Mouse (Mus musculus): ENCODE data around the gene Nrip1. TPM values are rescaled to one million over a fixed set of nuclear protein-coding genes. Genes with fewer than 3 reads are reported as not detected.

Nrip1 gene
- total and polyA plus RNA-seq, 3 experiments: not detected

GRCm38 (mm10) chr16:76357155-76357554 is 16.5 kb downstream of the Nrip1 start:
- no peak overlapping the region for H3K27ac ChIP-seq (ENCODE audit: insufficient read depth, low read depth)
- H3K4me2 ChIP-seq (ENCODE audit: insufficient read depth, low read depth, poor library complexity, severe bottlenecking): no peak overlapping the region
- dilution Hi-C loops (cut with MboI; ENCODE audit: extremely low pct_ligation_motif_present, extremely low pct_unique_long_range_greater_than_20kb, low sequenced_read_pairs): no loop called here
- H3K27me3 ChIP-seq (replicated peaks): no peaks in the 10 kb centered on the region
- H3K9me3 ChIP-seq (replicated peaks; ENCODE audit: low read length): peaks cover 75% of the 10 kb centered on the region
- H3K79me2 ChIP-seq (replicated peaks; ENCODE audit: control insufficient read depth, extremely low read depth, insufficient read depth, poor library complexity, severe bottlenecking): no peaks in the 10 kb centered on the region
- H3K4me3 ChIP-seq (replicated peaks in 1 of 3; ENCODE audit: low read depth in 2 of 3, low read length in 2 of 3, poor library complexity in 1 of 3): no peak overlapping the region
- no peak overlapping the region for H3K9ac ChIP-seq (ENCODE audit: insufficient read depth, low read depth)
- H3K4me1 ChIP-seq (ENCODE audit: control insufficient read depth in 1 of 2, insufficient read depth in 2 of 2): no peaks in the 10 kb centered on the region
- H3K36me3 ChIP-seq (replicated peaks in 1 of 2; ENCODE audit: control insufficient read depth in 1 of 2, insufficient read depth in 1 of 2, low read length in 1 of 2): no peaks in the 10 kb centered on the region
- no peak for TF ChIP-seq ZC3H11A (IDR thresholded peaks at IDR 0.05; ENCODE audit: low read depth, low read length)
- no peak for TF ChIP-seq USF2 (conservative IDR thresholded peaks at IDR 0.05; ENCODE audit: low read depth, low read length)
- TF ChIP-seq UBTF (IDR thresholded peaks at IDR 0.05; ENCODE audit: low read depth, low read length): no peak
- no peak for TF ChIP-seq ELF1 (IDR thresholded peaks at IDR 0.05; ENCODE audit: low read depth, low read length)
- TF ChIP-seq MAFK (IDR thresholded peaks at IDR 0.05; ENCODE audit: insufficient replicate concordance, low read length): no peak
- no peak for TF ChIP-seq IRF4 (IDR thresholded peaks at IDR 0.05; ENCODE audit: low read depth, low read length)
- TF ChIP-seq MYC (IDR thresholded peaks at IDR 0.05; ENCODE audit: low read depth, low read length): no peak
- no peak for TF ChIP-seq CTCF (conservative IDR thresholded peaks at IDR 0.05 in 1 of 2, IDR thresholded peaks at IDR 0.05 in 1 of 2; ENCODE audit: low read depth in 2 of 2, low read length in 2 of 2)
- TF ChIP-seq TBP (conservative IDR thresholded peaks at IDR 0.05; ENCODE audit: low read depth, low read length): no peak
- TF ChIP-seq E2F4 (IDR thresholded peaks at IDR 0.05; ENCODE audit: insufficient replicate concordance, low read depth, low read length): no peak
- TF ChIP-seq POLR2A (IDR thresholded peaks at IDR 0.05; ENCODE audit: low read depth, low read length): no peak
- no peak for TF ChIP-seq JUND (conservative IDR thresholded peaks at IDR 0.05; ENCODE audit: low read depth, low read length)
- no peak for TF ChIP-seq HCFC1 (IDR thresholded peaks at IDR 0.05; ENCODE audit: low read depth, low read length)
- TF ChIP-seq ZNF384 (IDR thresholded peaks at IDR 0.05; ENCODE audit: low read depth, low read length): no peak
- no peak for TF ChIP-seq EP300 (IDR thresholded peaks at IDR 0.05; ENCODE audit: low read length)
- TF ChIP-seq CHD1 (IDR thresholded peaks at IDR 0.05; ENCODE audit: low read depth, low read length): no peak
- no peak for TF ChIP-seq BHLHE40 (IDR thresholded peaks at IDR 0.05; ENCODE audit: low read depth, low read length)
- no peak for TF ChIP-seq ZKSCAN1 (IDR thresholded peaks at IDR 0.05; ENCODE audit: borderline replicate concordance, low read depth, low read length)
- no peak for DNase-seq (ENCODE audit: extremely low read depth)
- in situ Hi-C loops (cut with MboI; ENCODE audit: low pct_ligation_motif_present, low pct_unique_long_range_greater_than_20kb, low sequenced_read_pairs): no loop called here

GRCm38 (mm10) chr16:76355947-76356550 is 17.6 kb downstream of the Nrip1 start:
- H3K36me3 ChIP-seq (replicated peaks in 1 of 2; ENCODE audit: control insufficient read depth in 1 of 2, insufficient read depth in 1 of 2, low read length in 1 of 2): no peaks in the 10 kb centered on the region
- H3K4me2 ChIP-seq (ENCODE audit: insufficient read depth, low read depth, poor library complexity, severe bottlenecking): no peak overlapping the region
- H3K9me3 ChIP-seq (replicated peaks; ENCODE audit: low read length): peaks cover 74% of the 10 kb centered on the region
- H3K27ac ChIP-seq (ENCODE audit: insufficient read depth, low read depth): no peak overlapping the region
- H3K9ac ChIP-seq (ENCODE audit: insufficient read depth, low read depth): no peak overlapping the region
- H3K4me1 ChIP-seq (ENCODE audit: control insufficient read depth in 1 of 2, insufficient read depth in 2 of 2): no peaks in the 10 kb centered on the region
- no peak for DNase-seq (ENCODE audit: extremely low read depth)
- H3K4me3 ChIP-seq (replicated peaks in 1 of 3; ENCODE audit: low read depth in 2 of 3, low read length in 2 of 3, poor library complexity in 1 of 3): no peak overlapping the region
- dilution Hi-C loops (cut with MboI; ENCODE audit: extremely low pct_ligation_motif_present, extremely low pct_unique_long_range_greater_than_20kb, low sequenced_read_pairs): no loop called here
- TF ChIP-seq USF1 (IDR thresholded peaks at IDR 0.05; ENCODE audit: low read depth, low read length) (no peak), EP300 (IDR thresholded peaks at IDR 0.05; ENCODE audit: low read length) (no peak), ZMIZ1 (IDR thresholded peaks at IDR 0.05; ENCODE audit: low read depth, low read length) (no peak), ZNF384 (IDR thresholded peaks at IDR 0.05; ENCODE audit: low read depth, low read length) (no peak), MAZ (IDR thresholded peaks at IDR 0.05; ENCODE audit: low read depth, low read length) (no peak), BHLHE40 (IDR thresholded peaks at IDR 0.05; ENCODE audit: low read depth, low read length) (no peak), CHD2 (IDR thresholded peaks at IDR 0.05; ENCODE audit: low read length) (no peak), ETS1 (conservative IDR thresholded peaks at IDR 0.05; ENCODE audit: low read depth, low read length) (no peak), MAX (IDR thresholded peaks at IDR 0.05; ENCODE audit: low read length) (no peak), ZKSCAN1 (IDR thresholded peaks at IDR 0.05; ENCODE audit: borderline replicate concordance, low read depth, low read length) (no peak), UBTF (IDR thresholded peaks at IDR 0.05; ENCODE audit: low read depth, low read length) (no peak), RAD21 (IDR thresholded peaks at IDR 0.05; ENCODE audit: low read depth, low read length) (no peak), E2F4 (IDR thresholded peaks at IDR 0.05; ENCODE audit: insufficient replicate concordance, low read depth, low read length) (no peak), NRF1 (IDR thresholded peaks at IDR 0.05; ENCODE audit: low read depth, low read length) (no peak), MYC (IDR thresholded peaks at IDR 0.05; ENCODE audit: low read depth, low read length) (no peak), MAFK (IDR thresholded peaks at IDR 0.05; ENCODE audit: insufficient replicate concordance, low read length) (no peak), MEF2A (IDR thresholded peaks at IDR 0.05; ENCODE audit: borderline replicate concordance, low read depth, low read length) (no peak), MXI1 (IDR thresholded peaks at IDR 0.05; ENCODE audit: low read depth, low read length) (no peak)
- no peaks in the 10 kb centered on the region for H3K27me3 ChIP-seq (replicated peaks)
- in situ Hi-C loops (cut with MboI; ENCODE audit: low pct_ligation_motif_present, low pct_unique_long_range_greater_than_20kb, low sequenced_read_pairs): no loop called here
- H3K79me2 ChIP-seq (replicated peaks; ENCODE audit: control insufficient read depth, extremely low read depth, insufficient read depth, poor library complexity, severe bottlenecking): no peaks in the 10 kb centered on the region

Data from CH12.LX (cell line).